Mouse (Mus musculus) lung, postnatal 0 days (tissue): ENCODE data around the gene Ruvbl2.
"Not testable (repeated sequence)": the region's sequence is repeated elsewhere in the genome, so short reads cannot be mapped to it uniquely, and the experiment has no call there.

Experiments used
- CTCF ChIP-seq: IDR thresholded peaks from 2 replicates; pipeline ENCODE4 v1.5.1; 2016; ENCODE audit warnings: antibody characterized with exemption, mild to moderate bottlenecking
- EP300 ChIP-seq: IDR thresholded peaks from 2 replicates; pipeline ENCODE4 v1.6.1; 2016; ENCODE audit warnings: antibody characterized with exemption, mild to moderate bottlenecking, control low read depth

DNA sequence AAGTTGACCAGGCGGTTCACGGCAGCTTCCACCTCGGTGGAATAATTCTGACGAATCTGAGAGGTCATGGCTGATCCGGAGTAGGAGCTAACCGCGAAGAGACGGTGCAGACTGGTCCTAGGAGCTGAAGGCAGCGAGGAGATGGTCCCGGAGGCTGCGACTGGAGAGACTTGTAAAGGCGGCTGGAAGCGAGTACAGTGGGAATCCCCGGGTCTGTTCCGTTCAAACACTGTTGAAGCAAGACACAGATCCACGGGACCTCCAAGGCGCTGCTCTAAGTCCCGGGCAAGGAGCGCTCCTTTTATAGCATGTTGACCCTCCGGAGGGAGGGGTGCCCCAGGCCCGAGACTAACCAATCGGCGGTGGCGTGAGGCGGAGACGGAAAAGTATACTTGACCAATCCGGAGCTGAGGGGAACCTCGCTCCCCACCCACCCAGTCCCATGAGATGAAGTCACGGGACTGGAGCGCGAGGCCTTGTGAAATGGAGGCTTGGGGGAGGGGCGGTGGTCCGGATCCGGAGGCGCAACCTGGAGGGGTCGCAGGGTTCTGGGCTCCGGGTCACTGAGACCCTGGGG, 21.8 kb upstream of the Ruvbl2 start, which contains the start of gene Ftl1:
- not testable (repeated sequence) for TF ChIP-seq CTCF
- peak; percentile 58 for TF ChIP-seq EP300
